Mouse (Mus musculus): ENCODE data around the gene Mrpl58. TPM values are rescaled to one million over a fixed set of nuclear protein-coding genes. Genes with fewer than 3 reads are reported as not detected.
"Not testable (repeated sequence)": the region's sequence is repeated elsewhere in the genome, so short reads cannot be mapped to it uniquely, and the experiment has no call there.

The Mrpl58 gene
- polyA plus RNA-seq, 1 experiment: 186 TPM

- H3K36me3 ChIP-seq (ENCODE audit: control insufficient read depth, insufficient read depth): peaks cover 15% of the 10 kb centered on the region
- no peak overlapping the region for H3ac ChIP-seq (ENCODE audit: control insufficient read depth, insufficient read length, low read depth)
- H3K79me3 ChIP-seq (ENCODE audit: low read depth): peaks cover 55% of the 10 kb centered on the region
- peak overlapping the region; percentile 79 for H3K4me3 ChIP-seq (ENCODE audit: insufficient read depth, poor library complexity, severe bottlenecking)
- peaks cover 70% of the 10 kb centered on the region for H3K79me2 ChIP-seq (ENCODE audit: control insufficient read depth, insufficient read depth)
- TF ChIP-seq USF1 (IDR thresholded peaks at IDR 0.05; ENCODE audit: low read depth): no peak
- no peak for TF ChIP-seq MYOD1 (IDR thresholded peaks at IDR 0.05; ENCODE audit: control insufficient read depth, insufficient read length, low read depth)
- no peak for TF ChIP-seq MAX (IDR thresholded peaks at IDR 0.05)
- TF ChIP-seq FOSL1 (IDR thresholded peaks at IDR 0.05; ENCODE audit: insufficient read depth, low read length, poor library complexity, severe bottlenecking): no peak
- TF ChIP-seq CTCF (IDR thresholded peaks at IDR 0.05; ENCODE audit: control insufficient read depth, insufficient read depth, insufficient read length): no peak
- no peak for TF ChIP-seq MYOG (IDR thresholded peaks at IDR 0.05; ENCODE audit: control insufficient read depth, extremely low read depth, insufficient read length)
- no peak for TF ChIP-seq CEBPB (IDR thresholded peaks at IDR 0.05; ENCODE audit: low read depth)
- H3K27me3 ChIP-seq (ENCODE audit: control insufficient read depth, insufficient read depth, insufficient read length): no peaks in the 10 kb centered on the region
Measured at GRCm38 (mm10) chr11:115383701-115384474, 19.7 kb upstream of the Mrpl58 start.

GRCm38 (mm10) chr11:115384587-115384986, 19.0 kb upstream of the Mrpl58 start:
- TF ChIP-seq CEBPB (IDR thresholded peaks at IDR 0.05; ENCODE audit: low read depth) (no peak), FOSL1 (IDR thresholded peaks at IDR 0.05; ENCODE audit: insufficient read depth, low read length, poor library complexity, severe bottlenecking) (no peak), MYOG (IDR thresholded peaks at IDR 0.05; ENCODE audit: control insufficient read depth, extremely low read depth, insufficient read length) (no peak), MYOD1 (IDR thresholded peaks at IDR 0.05; ENCODE audit: control insufficient read depth, insufficient read length, low read depth) (no peak), MAX (IDR thresholded peaks at IDR 0.05) (no peak)
- H3K4me3 ChIP-seq (ENCODE audit: insufficient read depth, poor library complexity, severe bottlenecking): peak overlapping the region; percentile 79

GRCm38 (mm10) chr11:115386859-115387258, 16.7 kb upstream of the Mrpl58 start:
- H3K79me2 ChIP-seq (ENCODE audit: control insufficient read depth, insufficient read depth): peaks cover 75% of the 10 kb centered on the region
- not testable (repeated sequence) for H3ac ChIP-seq (ENCODE audit: control insufficient read depth, insufficient read length, low read depth); H3K27me3 ChIP-seq (ENCODE audit: control insufficient read depth, insufficient read depth, insufficient read length); H3K4me3 ChIP-seq (ENCODE audit: insufficient read depth, poor library complexity, severe bottlenecking)
- H3K79me3 ChIP-seq (ENCODE audit: low read depth): peaks cover 60% of the 10 kb centered on the region
- peaks cover 43% of the 10 kb centered on the region for H3K36me3 ChIP-seq (ENCODE audit: control insufficient read depth, insufficient read depth)

More at GRCm38 (mm10) chr11:115384587-115384986, 19.0 kb upstream of the Mrpl58 start:
- Histone ChIP-seq H3K79me3 (ENCODE audit: low read depth) (peaks cover 57% of the 10 kb centered on the region), H3K36me3 (ENCODE audit: control insufficient read depth, insufficient read depth) (peaks cover 22% of the 10 kb centered on the region), H3K79me2 (ENCODE audit: control insufficient read depth, insufficient read depth) (peaks cover 75% of the 10 kb centered on the region), H3ac (ENCODE audit: control insufficient read depth, insufficient read length, low read depth) (no peak overlapping the region), H3K27me3 (ENCODE audit: control insufficient read depth, insufficient read depth, insufficient read length) (no peaks in the 10 kb centered on the region)

- Histone ChIP-seq H3K27me3 (ENCODE audit: control insufficient read depth, insufficient read depth, insufficient read length) (no peaks in the 10 kb centered on the region), H3ac (ENCODE audit: control insufficient read depth, insufficient read length, low read depth) (no peak overlapping the region), H3K79me3 (ENCODE audit: low read depth) (peaks cover 25% of the 10 kb centered on the region), H3K36me3 (ENCODE audit: control insufficient read depth, insufficient read depth) (peaks cover 74% of the 10 kb centered on the region), H3K79me2 (ENCODE audit: control insufficient read depth, insufficient read depth) (peaks cover 31% of the 10 kb centered on the region), H3K4me3 (ENCODE audit: insufficient read depth, poor library complexity, severe bottlenecking) (no peak overlapping the region)
- TF ChIP-seq MAX (IDR thresholded peaks at IDR 0.05) (no peak), MYOG (IDR thresholded peaks at IDR 0.05; ENCODE audit: control insufficient read depth, extremely low read depth, insufficient read length) (no peak), CEBPB (IDR thresholded peaks at IDR 0.05; ENCODE audit: low read depth) (no peak), CTCF (IDR thresholded peaks at IDR 0.05; ENCODE audit: control insufficient read depth, insufficient read depth, insufficient read length) (no peak), USF1 (IDR thresholded peaks at IDR 0.05; ENCODE audit: low read depth) (no peak)
Measured at GRCm38 (mm10) chr11:115391358-115391757, 12.2 kb upstream of the Mrpl58 start.

- H3K27me3 ChIP-seq (ENCODE audit: control insufficient read depth, insufficient read depth, insufficient read length): no peaks in the 10 kb centered on the region
- no peak overlapping the region for H3ac ChIP-seq (ENCODE audit: control insufficient read depth, insufficient read length, low read depth)
- TF ChIP-seq MYOG (IDR thresholded peaks at IDR 0.05; ENCODE audit: control insufficient read depth, extremely low read depth, insufficient read length): no peak
- no peak for TF ChIP-seq MAX (IDR thresholded peaks at IDR 0.05)
- no peak for TF ChIP-seq CEBPB (IDR thresholded peaks at IDR 0.05; ENCODE audit: low read depth)
- no peak for TF ChIP-seq USF1 (IDR thresholded peaks at IDR 0.05; ENCODE audit: low read depth)
- no peak for TF ChIP-seq CTCF (IDR thresholded peaks at IDR 0.05; ENCODE audit: control insufficient read depth, insufficient read depth, insufficient read length)
- no peak for TF ChIP-seq FOSL1 (IDR thresholded peaks at IDR 0.05; ENCODE audit: insufficient read depth, low read length, poor library complexity, severe bottlenecking)
- TF ChIP-seq MYOD1 (IDR thresholded peaks at IDR 0.05; ENCODE audit: control insufficient read depth, insufficient read length, low read depth): no peak
- H3K4me3 ChIP-seq (ENCODE audit: insufficient read depth, poor library complexity, severe bottlenecking): no peak overlapping the region
- peaks cover 6% of the 10 kb centered on the region for H3K79me3 ChIP-seq (ENCODE audit: low read depth)
- peaks cover 62% of the 10 kb centered on the region for H3K36me3 ChIP-seq (ENCODE audit: control insufficient read depth, insufficient read depth)
- H3K79me2 ChIP-seq (ENCODE audit: control insufficient read depth, insufficient read depth): peaks cover 6% of the 10 kb centered on the region
Measured at GRCm38 (mm10) chr11:115393721-115394325, 9.7 kb upstream of the Mrpl58 start.

- TF ChIP-seq FOSL1 (IDR thresholded peaks at IDR 0.05; ENCODE audit: insufficient read depth, low read length, poor library complexity, severe bottlenecking): no peak
- TF ChIP-seq CEBPB (IDR thresholded peaks at IDR 0.05; ENCODE audit: low read depth): peak; percentile 41
- peaks cover 21% of the 10 kb centered on the region for H3K36me3 ChIP-seq (ENCODE audit: control insufficient read depth, insufficient read depth)
- no peaks in the 10 kb centered on the region for H3K27me3 ChIP-seq (ENCODE audit: control insufficient read depth, insufficient read depth, insufficient read length)
Measured at GRCm38 (mm10) chr11:115398085-115398484, 5.5 kb upstream of the Mrpl58 start.

More at GRCm38 (mm10) chr11:115398085-115398484, 5.5 kb upstream of the Mrpl58 start:
- Histone ChIP-seq H3K79me3 (ENCODE audit: low read depth) (no peaks in the 10 kb centered on the region), H3K4me3 (ENCODE audit: insufficient read depth, poor library complexity, severe bottlenecking) (no peak overlapping the region), H3ac (ENCODE audit: control insufficient read depth, insufficient read length, low read depth) (no peak overlapping the region), H3K79me2 (ENCODE audit: control insufficient read depth, insufficient read depth) (no peaks in the 10 kb centered on the region)
